Mouse (Mus musculus) neural tube, embryonic 12.5 days (tissue): Measurements from ENCODE around the gene Bola2. TPM values are rescaled to one million over a fixed set of nuclear protein-coding genes. Genes with fewer than 3 reads are reported as not detected.
"Not testable (repeated sequence)": the region's sequence is repeated elsewhere in the genome, so short reads cannot be mapped to it uniquely, and the experiment has no call there.

Experiments
- ATAC-seq: fragments of 200-750 bp; cut with Nextera tagmentation; 2 replicates; pipeline ENCODE4 v1.8.0; 2017; ENCODE audit warnings: low read depth, mild to moderate bottlenecking, moderate TSS enrichment, moderate library complexity; ENCODE audit not compliant: low FRiP score
- H3K27ac ChIP-seq: fragments of 300-500 bp; sonication (generic); 2 replicates; pipeline ENCODE4 v1.5.1; 2016
- H3K27me3 ChIP-seq: fragments of 300-500 bp; sonication (generic); replicated peaks from 2 replicates; pipeline ENCODE4 v1.6.1; 2016; ENCODE audit warnings: mild to moderate bottlenecking
- H3K36me3 ChIP-seq: fragments of 300-500 bp; sonication (generic); 2 replicates; pipeline ENCODE4 v1.6.1; 2016; ENCODE audit warnings: mild to moderate bottlenecking
- H3K4me1 ChIP-seq: fragments of 300-500 bp; sonication (generic); 2 replicates; pipeline ENCODE4 v1.6.1; 2016
- H3K4me2 ChIP-seq: fragments of 300-500 bp; sonication (generic); replicated peaks from 2 replicates; pipeline ENCODE4 v1.6.1; 2016; ENCODE audit warnings: mild to moderate bottlenecking
- H3K4me3 ChIP-seq: fragments of 300-500 bp; sonication (generic); 2 replicates; pipeline ENCODE4 v1.5.1; 2016
- H3K9ac ChIP-seq: fragments of 300-500 bp; sonication (generic); 2 replicates; pipeline ENCODE4 v1.6.1; 2016; ENCODE audit warnings: mild to moderate bottlenecking
- H3K9me3 ChIP-seq: fragments of 300-500 bp; sonication (generic); 2 replicates; pipeline ENCODE4 v1.6.1; 2016; ENCODE audit warnings: mild to moderate bottlenecking
- WGBS: fragments of 180-500 bp; shearing (Covaris S2); methylation state at CpG from one replicate; pipeline ENCODE4 v1.1.7; 2016; 5-methylcytosine and 5-hydroxymethylcytosine counted together
- polyA plus RNA-seq: library from polyadenylated mRNA; unstranded; fragments of >200 nt; fragmentation: Nextera tagmentation; extraction: Ambion mirVana; gene quantifications from 2 replicates; pipeline ENCODE4 v1.2.1, GENCODE M21; 2016

Bola2 gene
- polyA plus RNA-seq, 1 experiment from 2014 or later: 160 TPM

DNA sequence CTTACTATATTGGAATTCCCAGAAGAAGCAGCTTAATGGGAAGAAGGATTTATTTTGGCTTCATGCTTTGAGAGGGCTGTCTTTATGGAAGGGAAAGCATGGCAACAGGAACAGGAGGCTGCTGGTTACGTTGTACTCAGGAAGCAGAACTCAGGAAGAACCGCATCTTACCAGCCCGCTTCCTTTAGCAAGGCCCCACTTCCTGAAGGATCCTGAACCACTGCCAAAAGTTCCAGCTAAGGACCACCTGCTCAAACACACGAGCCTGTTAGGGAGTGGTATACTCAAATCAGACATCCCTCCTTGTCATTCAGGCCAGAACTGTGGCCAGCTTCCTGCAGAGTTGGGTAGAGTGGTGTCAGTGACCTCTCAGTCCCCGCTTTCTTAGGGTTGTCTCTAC is 26.7 kb upstream of the Bola2 start:
- no peak overlapping the region for H3K4me2 ChIP-seq
- no peak overlapping the region for H3K4me3 ChIP-seq
- H3K27ac ChIP-seq: no peak overlapping the region
- H3K9me3 ChIP-seq: no peaks in the 10 kb centered on the region
- peaks cover 53% of the 10 kb centered on the region for H3K36me3 ChIP-seq
- WGBS: 87% methylated on average over 5 of the region's 5 CpGs
- no peaks in the 10 kb centered on the region for H3K4me1 ChIP-seq
- ATAC-seq: no peak
- H3K9ac ChIP-seq: no peak overlapping the region
- H3K27me3 ChIP-seq: no peaks in the 10 kb centered on the region

DNA sequence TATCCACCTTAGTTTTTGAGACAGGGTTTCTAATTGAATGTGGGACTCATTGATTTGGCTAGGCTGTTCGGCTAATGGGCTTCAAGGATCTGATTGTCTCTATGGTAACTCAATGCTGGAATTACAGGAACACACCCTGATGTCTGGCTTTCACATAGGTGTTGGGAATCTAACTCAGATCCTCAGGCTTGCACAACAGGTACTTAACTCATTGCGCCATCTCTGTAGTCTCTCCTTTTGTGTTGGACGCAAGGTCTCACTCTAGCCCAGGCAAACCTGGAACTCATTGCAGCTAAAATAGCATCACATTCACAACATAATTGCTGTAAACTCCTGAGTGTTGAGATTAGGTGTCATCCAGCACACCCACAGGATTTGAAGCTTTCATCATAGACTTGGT is 25.0 kb upstream of the Bola2 start:
- no peak overlapping the region for H3K27ac ChIP-seq
- H3K4me3 ChIP-seq: no peak overlapping the region
- ATAC-seq: no peak
- H3K4me2 ChIP-seq: no peak overlapping the region
- H3K36me3 ChIP-seq: peaks cover 49% of the 10 kb centered on the region
- no peaks in the 10 kb centered on the region for H3K27me3 ChIP-seq
- H3K9ac ChIP-seq: no peak overlapping the region
- WGBS: 96% methylated on average over 3 of the region's 3 CpGs
- no peaks in the 10 kb centered on the region for H3K4me1 ChIP-seq
- no peaks in the 10 kb centered on the region for H3K9me3 ChIP-seq

DNA sequence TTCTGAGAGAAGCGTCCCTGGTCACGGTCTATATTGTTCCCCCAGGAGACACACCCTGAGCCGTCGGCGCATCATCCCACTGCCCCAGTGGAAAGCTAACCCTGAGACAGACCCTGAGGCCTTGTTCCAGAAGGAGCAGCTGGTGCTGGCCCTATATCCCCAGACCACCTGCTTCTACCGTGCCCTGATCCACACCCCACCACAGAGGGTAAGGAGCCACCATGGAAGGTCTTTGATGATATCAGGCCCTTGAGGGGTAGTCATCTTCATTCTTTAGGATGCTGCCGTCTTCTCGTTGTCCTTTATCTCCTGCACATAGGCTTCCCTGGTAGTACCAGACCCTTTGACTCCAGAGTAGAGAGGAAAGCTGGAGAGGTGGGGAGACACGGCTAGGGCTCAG is 23.1 kb upstream of the Bola2 start:
- Histone ChIP-seq H3K9ac (no peak overlapping the region), H3K4me3 (no peak overlapping the region), H3K9me3 (no peaks in the 10 kb centered on the region), H3K4me2 (no peak overlapping the region), H3K4me1 (no peaks in the 10 kb centered on the region), H3K27ac (no peak overlapping the region), H3K36me3 (peaks cover 34% of the 10 kb centered on the region), H3K27me3 (no peaks in the 10 kb centered on the region)
- ATAC-seq: no peak
- WGBS: 94% methylated on average over 9 of the region's 9 CpGs

DNA sequence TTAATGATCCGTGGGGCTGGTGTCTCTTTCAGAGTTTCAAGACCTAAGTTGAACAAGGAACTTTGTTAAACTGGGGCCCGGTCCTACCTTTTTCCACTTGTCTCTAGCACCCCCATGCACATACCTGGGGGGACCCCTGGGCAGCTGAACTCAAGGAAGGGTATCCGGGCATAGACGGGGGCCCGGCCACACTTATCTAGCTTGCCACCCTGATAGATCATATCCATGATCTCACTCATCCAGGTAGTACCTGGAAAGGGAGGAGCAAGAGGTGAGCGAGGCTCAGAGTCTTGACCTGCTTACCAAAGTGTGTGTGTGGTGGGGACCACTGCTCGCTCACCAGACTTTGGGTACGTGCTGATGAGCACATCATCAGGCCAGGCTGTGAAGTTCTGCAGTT is 20.1 kb upstream of the Bola2 start:
- Histone ChIP-seq H3K4me1 (no peaks in the 10 kb centered on the region), H3K36me3 (peaks cover 27% of the 10 kb centered on the region), H3K27ac (no peak overlapping the region), H3K27me3 (no peaks in the 10 kb centered on the region), H3K4me3 (no peak overlapping the region), H3K9ac (no peak overlapping the region), H3K4me2 (no peak overlapping the region), H3K9me3 (no peaks in the 10 kb centered on the region)
- 93% methylated on average over 8 of the region's 8 CpGs for WGBS
- ATAC-seq: no peak

DNA sequence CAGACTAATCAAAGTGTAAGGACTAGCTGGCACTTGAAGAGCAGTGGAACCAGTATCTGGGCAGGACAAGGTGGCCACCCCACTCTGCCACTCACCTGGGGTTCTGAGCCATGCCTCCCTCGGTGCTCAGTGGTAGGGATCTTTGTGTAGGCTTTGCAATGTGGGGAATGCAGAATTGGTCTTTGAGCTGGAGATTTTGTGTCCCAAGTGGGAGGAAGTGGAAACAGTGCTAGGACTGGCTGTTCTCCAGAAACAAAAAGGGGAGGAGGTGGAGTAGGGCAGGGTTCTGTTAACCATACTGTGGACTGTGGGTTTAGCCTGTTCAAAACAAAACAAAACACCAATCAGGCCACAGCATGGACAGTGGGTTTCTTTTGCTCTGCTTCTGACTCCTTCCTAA is 19.0 kb upstream of the Bola2 start, which contains the start of gene Sult1a1:
TSS of gene Sult1a1 (minus strand) at position 226 of the 400 bp plus-strand sequence.
- Histone ChIP-seq H3K9ac (no peak within 1 kb of the TSS), H3K9me3 (no peaks in the 10 kb centered on the region), H3K4me1 (no peaks in the 10 kb centered on the region), H3K4me3 (no peak within 1 kb of the TSS), H3K4me2 (no peak within 1 kb of the TSS), H3K36me3 (peaks cover 25% of the 10 kb centered on the region), H3K27ac (no peak within 1 kb of the TSS), H3K27me3 (no peaks in the 10 kb centered on the region)
- WGBS: 86% methylated on average over 1 of the region's 1 CpGs
- ATAC-seq: no peak

DNA sequence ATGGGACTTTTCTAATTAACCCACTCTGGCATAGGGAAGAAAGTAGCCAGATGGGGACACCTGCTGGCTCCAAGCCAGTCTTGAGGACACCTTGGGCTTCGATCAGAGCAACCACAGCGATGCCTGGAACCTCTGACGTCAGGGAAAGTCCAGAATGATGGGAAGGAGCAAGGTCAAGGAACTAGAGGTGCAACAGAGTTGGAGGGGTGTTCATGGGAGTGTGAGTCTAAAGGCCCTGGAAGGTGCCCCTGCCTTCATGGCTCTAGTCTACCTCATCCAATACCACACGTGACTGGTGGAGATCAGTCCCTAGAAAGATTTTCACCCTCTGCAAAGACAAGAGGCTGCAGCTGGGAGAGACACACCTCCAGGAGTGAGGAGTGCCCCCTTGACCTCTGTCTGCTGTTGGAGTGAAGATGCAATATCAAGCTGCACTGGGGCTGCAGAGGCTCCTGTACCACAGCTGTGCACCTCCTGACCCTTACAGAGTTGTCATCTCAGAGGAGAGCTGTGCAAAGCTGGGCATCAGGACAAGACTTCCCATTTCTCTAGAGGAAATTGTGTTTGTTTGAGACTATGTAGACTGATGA is 18.5 kb upstream of the Bola2 start:
- H3K4me3 ChIP-seq: no peak overlapping the region
- no peak for ATAC-seq
- H3K27me3 ChIP-seq: no peaks in the 10 kb centered on the region
- no peaks in the 10 kb centered on the region for H3K9me3 ChIP-seq
- no peaks in the 10 kb centered on the region for H3K4me1 ChIP-seq
- 85% methylated on average over 4 of the region's 4 CpGs for WGBS
- H3K36me3 ChIP-seq: peaks cover 20% of the 10 kb centered on the region
- no peak overlapping the region for H3K4me2 ChIP-seq
- no peak overlapping the region for H3K9ac ChIP-seq
- no peak overlapping the region for H3K27ac ChIP-seq

DNA sequence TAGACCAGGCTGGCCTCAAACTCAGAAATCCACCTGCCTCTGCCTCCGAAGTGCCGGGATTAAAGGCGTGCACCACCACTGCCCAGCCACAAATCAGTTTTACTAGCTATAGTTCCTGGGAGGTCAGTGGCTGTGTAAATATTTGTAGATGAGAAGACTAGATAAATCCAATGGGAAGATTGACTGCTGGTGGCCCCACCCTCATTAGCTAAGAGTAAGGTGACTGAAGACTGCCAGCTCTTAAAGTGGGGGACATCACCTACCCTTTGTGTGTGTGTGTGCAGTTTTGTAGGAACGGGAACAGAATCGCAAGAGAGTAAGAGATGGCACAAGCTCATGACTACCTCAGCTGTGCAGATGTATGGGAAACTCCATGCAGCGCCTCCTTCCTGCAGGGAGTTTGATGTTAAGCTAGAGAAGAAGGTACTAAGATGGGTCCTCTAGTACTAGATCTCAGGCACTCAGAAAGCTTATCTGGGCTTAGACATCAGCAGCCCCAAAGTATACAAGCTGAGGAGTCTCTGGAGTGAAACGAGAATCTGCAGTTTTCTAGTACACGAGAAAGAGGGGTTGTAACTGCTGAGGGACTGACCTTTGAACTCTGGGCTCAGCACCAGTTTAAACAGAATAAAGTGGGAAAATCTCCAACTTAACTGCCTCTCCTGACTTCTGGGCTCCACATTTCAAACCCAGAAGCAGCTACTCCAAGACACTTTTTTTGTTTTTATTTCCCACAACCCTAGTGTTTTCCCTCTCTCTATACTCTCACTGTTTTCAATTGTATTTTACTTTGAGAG is 16.5 kb upstream of the Bola2 start:
- 88% methylated on average over 8 of the region's 8 CpGs for whole genome bisulfite sequencing
- Histone ChIP-seq H3K4me1 (no peaks in the 10 kb centered on the region), H3K4me2 (no peak overlapping the region), H3K9ac (no peak overlapping the region), H3K9me3 (no peaks in the 10 kb centered on the region), H3K27ac (no peak overlapping the region), H3K4me3 (no peak overlapping the region), H3K27me3 (no peaks in the 10 kb centered on the region), H3K36me3 (peaks cover 3% of the 10 kb centered on the region; the same call in 1 of the 2 replicates)
- no peak for ATAC-seq

DNA sequence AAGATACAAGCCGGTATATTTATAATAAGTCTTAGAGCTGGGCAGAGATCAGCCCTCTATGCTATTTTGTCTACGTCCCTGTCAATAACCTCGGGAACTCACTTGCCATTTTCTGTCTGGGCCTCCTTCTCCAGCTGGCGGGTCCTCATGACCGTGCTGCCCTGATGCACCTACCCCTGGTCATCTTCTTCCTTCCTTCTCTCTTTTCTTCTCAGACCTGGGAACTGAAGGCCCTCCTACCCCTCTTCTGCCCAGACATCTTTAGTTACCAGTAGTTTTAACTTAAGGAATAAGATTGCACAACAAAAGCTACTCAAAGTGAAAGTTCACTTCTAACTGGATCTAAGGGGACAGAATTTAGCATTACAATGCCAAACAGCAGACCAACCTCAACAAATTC is 15.5 kb upstream of the Bola2 start:
- 94% methylated on average over 5 of the region's 5 CpGs for WGBS

DNA sequence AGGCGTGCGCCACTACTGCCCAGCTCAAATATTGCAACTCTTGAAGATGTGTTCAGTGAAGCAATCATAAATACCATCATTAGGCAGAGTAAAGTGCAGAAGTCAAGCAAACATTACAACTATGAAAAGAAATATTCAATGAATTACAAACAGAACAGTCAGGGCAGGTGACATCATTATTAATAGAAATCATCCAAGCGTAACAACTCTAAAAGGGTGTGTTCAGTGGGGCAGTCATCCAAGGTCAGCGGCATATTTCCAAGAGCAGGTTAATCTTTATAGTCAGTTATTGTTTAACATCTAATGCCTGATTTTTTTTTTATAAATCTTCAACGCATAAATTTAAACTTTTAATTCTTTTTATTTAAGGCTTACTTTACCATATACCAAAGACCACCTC is 14.0 kb upstream of the Bola2 start:
- no peaks in the 10 kb centered on the region; the same call in 1 of the 2 replicates for H3K36me3 ChIP-seq
- H3K9me3 ChIP-seq: no peaks in the 10 kb centered on the region
- H3K4me2 ChIP-seq: no peak overlapping the region
- H3K4me3 ChIP-seq: no peak overlapping the region
- H3K27me3 ChIP-seq: no peaks in the 10 kb centered on the region
- no peaks in the 10 kb centered on the region for H3K4me1 ChIP-seq
- ATAC-seq: no peak
- H3K9ac ChIP-seq: no peak overlapping the region
- 96% methylated on average over 5 of the region's 5 CpGs for WGBS
- H3K27ac ChIP-seq: no peak overlapping the region

More for the DNA sequence above, 15.5 kb upstream of the Bola2 start:
- H3K4me2 ChIP-seq: no peak overlapping the region
- H3K36me3 ChIP-seq: peaks cover 3% of the 10 kb centered on the region; the same call in 1 of the 2 replicates
- no peaks in the 10 kb centered on the region for H3K4me1 ChIP-seq
- H3K9ac ChIP-seq: no peak overlapping the region
- no peak for ATAC-seq
- H3K9me3 ChIP-seq: no peaks in the 10 kb centered on the region
- no peak overlapping the region for H3K4me3 ChIP-seq
- no peaks in the 10 kb centered on the region for H3K27me3 ChIP-seq
- no peak overlapping the region for H3K27ac ChIP-seq

DNA sequence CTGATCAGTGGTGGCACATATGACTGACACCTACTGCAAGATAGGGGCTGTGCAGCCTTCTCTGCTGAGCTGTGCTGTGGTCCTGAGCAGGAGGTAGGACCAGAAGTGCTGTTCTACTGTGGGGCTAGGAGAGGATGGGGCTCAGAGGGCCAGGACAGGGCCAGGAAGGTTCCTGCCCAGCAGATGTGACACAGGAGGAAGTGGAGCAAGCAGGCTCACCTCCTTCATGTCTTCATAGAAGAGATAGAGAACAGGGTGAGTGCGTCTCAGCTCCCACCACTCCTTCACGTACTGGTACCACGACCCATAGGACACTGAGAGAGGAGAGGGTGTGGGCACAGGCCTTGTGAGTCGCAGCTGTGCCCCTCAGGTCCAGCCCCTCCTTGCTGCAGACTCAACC is 7.0 kb upstream of the Bola2 start:
- not testable (repeated sequence) for H3K9ac ChIP-seq, ATAC-seq, H3K4me2 ChIP-seq, H3K27me3 ChIP-seq, H3K27ac ChIP-seq, H3K4me3 ChIP-seq, H3K4me1 ChIP-seq, H3K9me3 ChIP-seq
- 84% methylated on average over 4 of the region's 4 CpGs for WGBS
- H3K36me3 ChIP-seq: peaks cover 25% of the 10 kb centered on the region

DNA sequence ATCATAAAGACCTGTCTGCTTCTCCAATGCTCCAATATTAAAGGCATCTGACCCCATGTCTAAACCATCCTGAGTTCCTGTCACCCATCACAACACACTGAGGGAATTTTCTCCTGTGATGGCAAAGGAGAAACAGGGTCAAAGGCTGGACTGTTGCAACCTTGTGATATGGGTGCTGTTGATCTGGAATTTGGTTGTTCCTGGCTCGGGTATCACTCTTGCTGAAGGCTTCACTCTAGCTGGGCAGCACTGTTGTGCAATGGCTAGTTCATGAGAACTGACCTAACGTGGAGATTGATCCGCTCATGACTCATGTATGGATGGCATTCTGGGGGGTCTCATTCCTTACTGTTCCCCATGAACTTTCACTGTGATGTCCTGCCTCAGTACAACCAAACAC is 6.2 kb upstream of the Bola2 start:
- peaks cover 6% of the 10 kb centered on the region; the same call in 1 of the 2 replicates for H3K4me1 ChIP-seq
- peaks cover 25% of the 10 kb centered on the region for H3K36me3 ChIP-seq
- H3K4me2 ChIP-seq: no peak overlapping the region
- ATAC-seq: no peak
- H3K9ac ChIP-seq: no peak overlapping the region
- H3K4me3 ChIP-seq: no peak overlapping the region
- no peaks in the 10 kb centered on the region for H3K9me3 ChIP-seq
- 86% methylated on average over 3 of the region's 3 CpGs for WGBS
- no peaks in the 10 kb centered on the region for H3K27me3 ChIP-seq
- H3K27ac ChIP-seq: no peak overlapping the region

DNA sequence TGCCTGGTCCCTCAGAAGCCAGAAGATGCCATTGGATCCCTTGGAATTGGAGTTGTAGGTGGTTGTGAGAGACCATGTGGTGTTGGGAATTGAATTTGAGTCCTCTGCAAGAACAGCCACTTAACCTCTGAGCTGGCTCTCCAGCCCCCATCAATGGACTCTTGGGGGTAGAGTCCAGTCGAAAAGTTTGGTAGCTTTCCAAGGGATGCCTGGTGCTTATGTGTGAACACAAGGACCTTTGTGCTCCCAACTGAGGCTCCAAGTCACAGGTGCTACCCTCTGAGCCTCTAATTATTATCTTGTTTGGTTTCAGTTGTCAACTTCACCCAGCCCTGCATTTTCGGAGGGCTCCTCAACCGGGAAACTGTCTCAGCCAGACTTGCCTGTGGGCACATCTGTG is 4.5 kb upstream of the Bola2 start:
- H3K4me3 ChIP-seq: no peak overlapping the region

DNA sequence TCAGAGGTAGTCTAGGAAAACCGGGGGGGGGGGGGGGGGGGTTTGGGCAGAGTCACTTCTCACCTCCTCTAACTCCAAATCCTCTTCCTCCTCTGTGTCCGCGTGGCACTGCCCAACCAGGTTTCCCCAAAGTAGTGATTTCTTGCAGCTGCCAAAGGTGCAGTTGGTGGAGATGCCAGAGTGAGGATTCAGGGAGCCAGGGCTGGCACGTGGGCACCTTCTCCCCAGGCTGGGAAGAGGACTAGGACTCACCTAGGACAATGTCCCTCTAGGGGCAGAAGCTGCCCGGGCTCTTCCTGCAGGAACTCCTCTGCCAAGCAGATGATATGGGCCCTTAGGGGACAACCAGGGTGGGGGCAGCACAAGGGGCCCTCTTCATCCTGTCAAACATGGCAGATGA is 3.5 kb upstream of the Bola2 start:
- no peaks in the 10 kb centered on the region for H3K27me3 ChIP-seq
- no peaks in the 10 kb centered on the region for H3K9me3 ChIP-seq
- no peak for ATAC-seq
- peaks cover 18% of the 10 kb centered on the region for H3K4me1 ChIP-seq
- no peak overlapping the region for H3K9ac ChIP-seq
- 77% methylated on average over 5 of the region's 5 CpGs for WGBS
- H3K4me3 ChIP-seq: no peak overlapping the region
- H3K27ac ChIP-seq: no peak overlapping the region
- H3K4me2 ChIP-seq: no peak overlapping the region
- H3K36me3 ChIP-seq: peaks cover 25% of the 10 kb centered on the region

More for the DNA sequence above, 4.5 kb upstream of the Bola2 start:
- Histone ChIP-seq H3K27me3 (no peaks in the 10 kb centered on the region), H3K36me3 (peaks cover 25% of the 10 kb centered on the region), H3K4me2 (no peak overlapping the region), H3K4me1 (peaks cover 12% of the 10 kb centered on the region; the same call in 1 of the 2 replicates), H3K9me3 (no peaks in the 10 kb centered on the region), H3K27ac (no peak overlapping the region), H3K9ac (no peak overlapping the region)
- WGBS: 83% methylated on average over 3 of the region's 3 CpGs
- ATAC-seq: no peak
